Mouse (Mus musculus) olfactory bulb, adult 2 months (tissue): Measurements from ENCODE around the gene Capn10.

Experiments used
- CTCF ChIP-seq: fragments of 200-500 bp; IDR thresholded peaks from 2 replicates; pipeline ENCODE4 v1.5.1; 2012; ENCODE audit warnings: low read depth, mild to moderate bottlenecking, low read length, moderate library complexity; ENCODE audit not compliant: insufficient read depth
- POLR2A ChIP-seq: fragments of 200-500 bp; IDR thresholded peaks from 2 replicates; pipeline ENCODE4 v1.6.1; 2012; ENCODE audit warnings: mild to moderate bottlenecking, low read depth, low read length, moderate library complexity; ENCODE audit not compliant: insufficient read depth

DNA sequence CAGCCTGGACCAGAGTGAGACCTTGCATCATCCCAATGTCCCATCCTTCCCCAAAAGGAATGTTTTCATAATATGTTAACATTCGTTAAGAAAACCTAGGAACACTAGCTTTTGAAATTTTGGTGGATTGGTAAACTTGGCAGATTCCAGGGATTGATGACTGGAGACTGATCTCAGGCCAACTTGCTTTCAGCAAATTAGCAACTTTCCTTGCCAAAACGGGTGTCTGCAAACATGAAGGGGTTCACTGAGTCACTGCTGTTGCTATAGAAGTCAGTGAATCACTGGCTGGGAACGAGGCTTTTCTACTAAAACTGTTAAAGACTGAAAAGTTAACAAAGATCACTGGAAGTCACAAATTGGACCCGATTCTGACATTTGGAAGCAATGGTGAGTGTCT is 30.5 kb upstream of the Capn10 start:
- no peak for TF ChIP-seq POLR2A
- no peak for TF ChIP-seq CTCF
